Mouse (Mus musculus): ENCODE measurements around the gene Xlr3b.
"Not testable (repeated sequence)": the region's sequence is repeated elsewhere in the genome, so short reads cannot be mapped to it uniquely, and the experiment has no call there.

DNA sequence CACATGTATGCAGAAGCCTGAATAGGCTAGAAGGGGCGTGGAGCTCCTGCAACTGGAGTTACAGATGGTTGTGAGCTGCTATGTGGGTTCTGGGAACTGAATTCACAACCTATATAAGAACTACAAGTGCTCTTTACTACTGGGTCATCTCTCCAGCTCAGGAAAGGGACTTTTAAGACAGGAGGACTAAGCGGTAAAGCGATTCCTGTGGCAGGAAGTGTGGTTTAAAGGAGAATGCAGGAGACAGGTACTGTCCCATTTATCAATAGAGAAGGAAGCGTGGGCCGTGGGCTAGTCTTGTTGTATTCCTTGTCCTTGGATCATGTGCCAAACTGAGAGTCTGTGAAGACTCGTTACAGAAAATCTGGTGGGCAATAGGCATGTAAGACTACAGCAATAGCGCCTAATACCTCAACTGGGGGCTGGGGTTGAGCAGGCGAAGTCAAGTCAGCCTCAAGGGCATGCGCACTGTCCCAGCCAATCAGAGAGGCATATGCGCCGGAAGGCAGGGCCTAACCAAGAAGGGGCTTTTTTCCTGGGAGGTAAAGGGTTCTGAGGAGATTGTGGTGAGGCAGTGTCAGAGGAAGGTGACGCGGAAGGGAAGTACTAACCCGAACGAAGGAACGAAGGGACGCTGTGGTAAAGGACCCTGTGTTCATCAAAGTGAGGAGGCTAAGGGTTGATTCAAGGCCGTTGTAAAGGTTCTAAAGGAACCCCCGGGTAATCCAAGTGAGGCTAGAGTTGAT, 22.0 kb downstream of the Xlr3b start, which contains the start of gene Xlr4b:
- TF ChIP-seq HCFC1 (IDR thresholded peaks at IDR 0.05; ENCODE audit: borderline replicate concordance, insufficient read depth, low read length); ZC3H11A (IDR thresholded peaks at IDR 0.05; ENCODE audit: borderline replicate concordance, low read depth, low read length); ZNF384 (IDR thresholded peaks at IDR 0.05; ENCODE audit: low read depth, low read length); MAFK (IDR thresholded peaks at IDR 0.05; ENCODE audit: insufficient read depth, low read depth, low read length); CHD2 (IDR thresholded peaks at IDR 0.05; ENCODE audit: low read depth, low read length): not testable (repeated sequence)

All from ES-E14 (cell line).